Mouse (Mus musculus) forebrain, embryonic 16.5 days (tissue): ENCODE measurements around the gene Slc12a9. TPM values are rescaled to one million over a fixed set of nuclear protein-coding genes. Genes with fewer than 3 reads are reported as not detected.

Experiments
- microRNA-seq: library from miRNA; unstranded; fragments of <30 nt; microRNA quantifications from one replicate; pipeline ENCODE4, GENCODE M21; 2017
- polyA plus RNA-seq: library from polyadenylated mRNA; unstranded; fragments of >200 nt; fragmentation: Nextera tagmentation; extraction: Ambion mirVana; gene quantifications from 2 replicates; pipeline ENCODE4 v1.2.1, GENCODE M21; 2015

Gene Slc12a9
- polyA plus RNA-seq, 1 experiment from 2014 or later: 26.0 TPM

Small RNAs within 50 kb of the gene (microRNA-seq; reads per million reads assigned to microRNA genes)
- gene Mir7036 (not detected), gene Mir8116 (not detected)

Other genes starting within 250 kb of the Slc12a9 start
- 2.6 and 3.5 TPM in 2 replicates for gene Trim56, start 217.4 kb downstream of the Slc12a9 start, polyA plus RNA-seq
- gene Muc3, start 184.3 kb downstream of the Slc12a9 start, polyA plus RNA-seq: not detected in 2 replicates
- gene Muc3a, start 121.2 kb downstream of the Slc12a9 start, polyA plus RNA-seq: 0.17 TPM in 1 of 2 replicates, not detected in the other
- gene Ache, start 46.1 kb downstream of the Slc12a9 start, polyA plus RNA-seq: 10.2 and 17.2 TPM in 2 replicates
- 6.1 and 8.9 TPM in 2 replicates for gene Ufsp1, start 39.0 kb downstream of the Slc12a9 start, polyA plus RNA-seq
- gene Srrt, start 25.9 kb downstream of the Slc12a9 start, polyA plus RNA-seq: 119 and 125 TPM in 2 replicates
- 17.0 and 17.9 TPM in 2 replicates for gene Trip6, start 19.2 kb downstream of the Slc12a9 start, polyA plus RNA-seq
- gene Ephb4, start 16.5 kb upstream of the Slc12a9 start, polyA plus RNA-seq: 6.1 and 8.1 TPM in 2 replicates
- 0.05 and 0.15 TPM in 2 replicates for gene Zan, start 143.5 kb upstream of the Slc12a9 start, polyA plus RNA-seq
- gene Pop7, start 168.9 kb upstream of the Slc12a9 start, polyA plus RNA-seq: 66.8 and 74.7 TPM in 2 replicates
- 16.5 and 20.2 TPM in 2 replicates for gene Gigyf1, start 185.0 kb upstream of the Slc12a9 start, polyA plus RNA-seq
- not detected in 2 replicates for gene Epo, start 199.6 kb upstream of the Slc12a9 start, polyA plus RNA-seq
- 498 and 517 TPM in 2 replicates for gene Gnb2, start 199.9 kb upstream of the Slc12a9 start, polyA plus RNA-seq
- gene Actl6b, start 219.9 kb upstream of the Slc12a9 start, polyA plus RNA-seq: 254 and 298 TPM in 2 replicates
- 2.3 and 3.1 TPM in 2 replicates for gene Tfr2, start 236.2 kb upstream of the Slc12a9 start, polyA plus RNA-seq